Mouse (Mus musculus) spleen, adult 2 months (tissue): ENCODE measurements at regions not wholly inside any gene's neighbourhood (a gene's known extent, or its start where the extent isn't known, plus 50 kb on each side); places are given as distances from the start of the nearest gene placed in this dataset.

Experiments used
- CTCF ChIP-seq: fragments of 200-500 bp; IDR thresholded peaks from 2 replicates; pipeline ENCODE4 v1.5.1; 2011; ENCODE audit warnings: mild to moderate bottlenecking, inconsistent platforms; ENCODE audit not compliant: insufficient read depth, insufficient read length, insufficient replicate concordance; ENCODE audit errors: extremely low read depth
- POLR2A ChIP-seq: fragments of 200-500 bp; IDR thresholded peaks from 2 replicates; pipeline ENCODE4 v1.6.1; 2011; ENCODE audit warnings: low read depth, low read length, inconsistent platforms

GRCm38 (mm10) chr9:61241442-61241841, 130.7 kb upstream of the Tle3 start:
- TF ChIP-seq CTCF (no peak), POLR2A (no peak)
